Mouse (Mus musculus) gastrocnemius, adult 18-20 months (tissue): Measurements from ENCODE around the gene Tgoln1. TPM values are rescaled to one million over a fixed set of nuclear protein-coding genes. Genes with fewer than 3 reads are reported as not detected.

ENCODE experiments used
- DNase-seq: peaks from one replicate; pipeline ENCODE4 v3.0.0; 2021; ENCODE audit warnings: low spot score
- long read RNA-seq, 2 experiments: library from polyadenylated mRNA; stranded (forward); transcript quantifications; one replicate each; pipeline ENCODE4 v2.0.0; 2021
- total RNA-seq, 2 experiments: library from RNA; stranded (reverse); gene quantifications; 2 replicates each; pipeline ENCODE4 v1.2.3; 2021

Gene Tgoln1
- 10 to 100 TPM; 24.0 to 27.9 TPM for total RNA-seq
- long read RNA-seq, experiment 1, full-length matches to known transcripts, result 29 of 35 reads
- long read RNA-seq, experiment 1, partial matches to known transcripts, result 3 of 35 reads
- long read RNA-seq, experiment 1, other reads (novel, unspliced or antisense), result 3 of 35 reads
- long read RNA-seq, experiment 2, full-length matches to known transcripts, result 33 of 43 reads
- long read RNA-seq, experiment 2, partial matches to known transcripts, result 3 of 43 reads
- long read RNA-seq, experiment 2, other reads (novel, unspliced or antisense), result 7 of 43 reads

GRCm38 (mm10) chr6:72616643-72617288 lies at the start of gene Tgoln1:
TSS of gene Tgoln1 (minus strand) at chr6:72617000.
- peak; percentile 95 for DNase-seq

GRCm38 (mm10) chr6:72664290-72664689 lies 47.5 kb upstream of the Tgoln1 start:
- no peak for DNase-seq

DNA sequence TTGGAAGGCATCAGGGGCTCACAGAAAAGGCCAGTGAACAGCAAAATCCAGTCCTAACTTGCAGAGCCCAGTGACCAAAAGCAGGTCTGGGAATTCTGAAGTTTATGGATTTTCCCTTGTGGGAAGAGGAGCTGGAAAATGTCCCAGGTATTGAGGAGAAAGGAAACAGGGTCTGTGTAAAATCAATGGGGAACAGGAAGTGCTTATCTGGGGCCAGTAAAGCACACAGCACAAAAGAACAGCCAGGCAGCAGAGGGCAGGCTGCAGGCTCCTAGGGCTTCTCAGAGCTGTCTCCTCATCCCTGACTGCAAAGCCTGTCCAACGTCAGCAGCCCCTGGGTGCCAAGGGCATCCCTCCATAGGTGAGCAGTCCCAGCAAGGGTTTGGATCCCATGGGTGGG lies 46.2 kb upstream of the Tgoln1 start:
- DNase-seq, result no peak

DNA sequence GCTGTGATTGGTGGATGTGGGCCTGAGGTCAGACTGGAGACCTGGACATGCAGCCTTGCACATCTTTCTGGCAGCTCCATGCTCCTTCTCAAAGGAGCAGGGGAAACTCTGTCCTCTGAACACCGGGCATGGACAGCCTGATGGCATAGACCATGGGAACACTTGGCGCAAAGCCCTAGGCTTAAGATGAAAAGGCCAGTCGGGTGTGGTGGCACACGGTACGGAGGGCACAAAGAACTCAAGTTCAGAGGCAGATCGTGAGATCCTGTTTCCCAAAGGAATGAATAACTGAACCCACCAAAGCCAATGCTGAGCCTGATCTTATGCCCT lies 43.6 kb upstream of the Tgoln1 start:
- DNase-seq, result no peak

DNA sequence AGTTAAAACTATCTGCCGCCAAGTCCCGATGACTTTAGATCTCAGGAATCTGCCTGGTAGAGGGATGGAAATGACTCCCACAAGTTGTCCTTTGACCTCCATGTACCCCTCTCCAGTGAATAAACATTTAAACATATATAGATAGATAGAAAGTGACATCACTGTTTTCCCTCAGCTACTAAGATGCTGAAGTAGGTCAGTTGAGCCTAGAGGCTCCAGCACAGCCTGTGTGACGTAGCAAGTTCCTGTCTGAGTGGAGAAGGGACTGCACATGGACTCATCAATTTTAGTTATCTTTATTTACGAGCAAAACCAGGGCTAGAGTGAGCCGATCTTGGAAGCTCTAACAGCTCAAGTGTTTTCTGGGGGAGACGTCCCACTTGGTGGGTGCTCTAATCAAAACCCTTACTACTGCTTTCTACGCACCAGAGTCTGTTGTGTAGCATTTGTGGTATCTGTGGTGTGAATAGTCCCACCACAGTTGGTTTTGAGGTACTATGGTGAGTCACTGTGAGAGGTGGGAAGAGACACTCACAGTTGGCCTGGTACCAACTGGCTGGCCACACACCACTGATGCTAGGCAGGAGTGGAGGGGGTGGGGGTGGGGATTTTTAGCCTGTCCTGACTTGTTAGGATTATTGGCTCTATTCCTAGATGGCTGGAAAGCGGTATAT lies 43.1 kb upstream of the Tgoln1 start:
- DNase-seq, result no peak

GRCm38 (mm10) chr6:72658006-72658405 lies 41.2 kb upstream of the Tgoln1 start:
- peak; percentile 53 for DNase-seq

GRCm38 (mm10) chr6:72656053-72656442 lies 39.2 kb upstream of the Tgoln1 start:
- no peak for DNase-seq

DNA sequence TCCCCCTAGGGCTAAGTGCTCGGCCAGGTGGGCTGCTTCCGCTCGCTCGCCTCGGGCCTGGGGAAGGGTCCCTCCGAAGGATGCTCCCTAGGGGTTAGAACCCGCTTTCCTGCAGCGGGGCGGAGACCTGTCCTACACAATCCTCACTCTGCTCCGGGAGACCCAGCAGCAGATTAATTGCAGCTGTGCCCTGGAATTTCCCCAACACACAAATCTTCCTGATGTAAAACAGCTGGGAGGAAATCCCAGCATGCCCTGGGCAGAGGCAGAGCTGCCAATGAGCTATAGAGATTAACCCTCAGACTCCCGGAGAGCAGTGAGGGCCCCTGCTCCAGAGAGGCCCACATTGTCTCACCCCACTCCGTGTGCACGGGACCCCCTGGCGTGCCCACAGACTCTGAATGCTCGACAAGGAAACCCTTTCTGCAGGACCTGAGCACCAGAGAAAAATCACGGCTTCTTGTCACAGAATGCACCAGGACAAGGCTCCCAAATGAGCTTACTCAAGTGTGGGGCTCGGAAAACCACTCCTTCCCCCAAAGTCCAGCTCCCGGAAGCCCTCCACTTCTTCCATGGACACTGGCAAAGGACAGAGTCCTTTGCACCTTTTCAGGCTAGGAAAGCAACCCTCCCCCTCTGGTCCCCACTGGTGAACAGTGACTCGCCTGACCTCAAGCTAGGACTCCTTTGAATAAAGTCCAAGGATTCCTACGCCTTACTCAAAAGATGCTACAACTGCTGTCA lies 38.7 kb upstream of the Tgoln1 start:
- peak; percentile 71 for DNase-seq

DNA sequence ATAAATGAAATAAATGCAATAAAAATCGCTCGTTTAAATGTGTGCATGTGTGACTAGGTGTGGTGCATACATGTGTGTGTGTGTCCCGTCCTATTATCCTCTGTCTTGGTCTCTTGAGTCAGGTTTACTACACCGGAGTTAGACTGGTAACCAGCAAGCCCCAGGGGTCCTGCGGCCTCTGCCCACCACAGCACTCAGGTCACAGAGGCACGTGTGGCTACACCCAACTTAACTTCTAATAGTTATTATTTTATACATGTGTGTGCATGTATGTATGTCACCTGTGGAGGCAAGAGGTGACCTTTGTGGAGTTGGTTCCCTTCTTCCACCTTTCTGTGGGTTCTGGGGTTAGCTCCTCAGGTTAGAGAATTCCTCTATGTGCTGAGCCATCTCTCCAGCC lies 37.6 kb upstream of the Tgoln1 start:
- no peak for DNase-seq

DNA sequence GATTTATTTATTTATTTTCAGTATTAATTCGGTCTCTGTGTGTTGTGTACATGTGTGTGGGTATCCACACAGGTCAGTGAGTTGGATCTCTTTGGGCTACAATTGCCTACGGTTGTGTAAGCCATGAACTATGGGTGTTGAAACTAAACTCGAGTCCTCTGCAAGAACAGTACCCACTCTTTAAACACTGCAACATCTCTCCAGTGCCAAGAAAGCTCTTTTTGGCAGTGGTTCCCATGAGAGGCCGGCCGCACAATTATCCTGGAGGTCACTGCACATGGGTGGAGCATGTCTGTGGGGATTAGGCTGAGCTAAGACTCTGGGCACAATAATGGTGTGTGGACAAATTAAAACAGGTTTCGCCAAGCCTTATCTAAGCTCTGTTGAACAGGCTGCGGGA lies 36.6 kb upstream of the Tgoln1 start:
- DNase-seq, result peak; percentile 75

DNA sequence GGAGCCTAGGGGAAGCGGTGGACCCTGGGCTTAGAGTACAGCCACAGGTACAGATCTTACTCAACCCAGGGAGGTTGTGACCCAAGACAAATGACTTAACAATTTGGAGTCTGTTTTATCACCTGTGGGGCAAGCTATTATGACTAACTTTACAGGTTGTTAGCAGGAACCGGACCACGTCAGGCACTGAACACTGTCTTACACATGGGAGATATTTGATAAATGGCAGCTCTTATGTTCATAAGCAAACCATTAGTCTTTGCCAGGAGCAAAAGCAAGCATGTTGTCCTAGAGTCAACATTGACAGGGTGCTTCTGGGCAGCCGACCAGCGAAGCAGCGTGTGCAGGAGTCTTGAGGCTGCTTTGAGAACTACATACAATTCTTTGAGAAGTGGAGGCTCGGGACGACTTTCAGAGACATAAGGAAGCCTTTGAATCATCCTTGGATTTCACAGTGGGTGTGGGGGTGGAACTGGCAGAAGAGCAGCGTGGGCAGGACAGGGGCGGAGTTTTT lies 33.6 kb upstream of the Tgoln1 start:
- DNase-seq, result no peak

DNA sequence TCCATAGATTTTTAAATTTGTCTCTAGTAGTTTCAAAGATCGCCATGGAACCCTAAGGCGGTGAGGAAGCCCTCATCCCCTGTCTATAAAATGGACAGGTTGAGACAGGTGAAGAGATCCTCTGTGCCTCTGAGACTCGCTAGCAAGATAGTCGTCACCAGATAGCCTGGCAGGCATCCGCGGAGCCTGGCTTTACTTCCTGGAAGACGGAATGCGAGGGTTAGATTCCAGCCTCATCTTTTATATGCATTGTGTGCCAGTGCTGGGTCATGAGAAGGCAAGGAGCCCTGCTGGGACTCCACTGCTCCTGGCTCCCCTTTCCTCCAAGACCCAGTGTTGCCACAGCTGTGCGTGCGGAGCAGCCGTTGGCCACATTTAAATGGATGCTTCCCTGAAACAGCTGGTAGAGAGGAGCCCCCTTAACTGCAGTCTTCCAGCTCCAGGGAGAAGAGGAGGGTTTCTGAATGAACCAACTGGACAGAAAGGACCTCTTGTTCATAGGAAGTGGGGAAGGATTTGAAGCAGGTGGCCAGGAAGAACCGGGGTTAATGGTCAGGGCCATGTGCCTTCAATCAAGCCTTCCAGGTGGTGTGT lies 31.3 kb upstream of the Tgoln1 start:
- peak; percentile 68 for DNase-seq

DNA sequence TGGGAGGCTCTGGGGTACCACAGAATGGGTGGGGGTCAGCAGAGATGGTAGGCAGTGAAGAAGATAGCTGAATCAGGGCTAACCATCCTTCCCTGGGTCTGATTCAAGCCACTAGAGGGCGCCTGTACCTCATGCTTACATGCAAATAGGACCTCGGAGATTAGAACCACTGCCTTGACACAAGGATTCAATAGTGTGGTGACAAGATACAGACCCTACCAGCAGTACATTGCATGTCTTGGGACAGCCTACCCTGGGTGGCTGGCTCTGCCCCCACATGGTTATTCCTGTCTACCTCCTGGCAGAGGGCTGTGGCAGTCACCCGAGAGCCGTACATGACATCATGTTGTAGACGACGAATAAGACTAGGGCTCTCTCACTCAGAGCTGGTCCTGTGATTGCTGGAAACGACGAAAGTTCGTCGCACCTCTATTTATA lies 30.6 kb upstream of the Tgoln1 start:
- DNase-seq, result peak; percentile 69

GRCm38 (mm10) chr6:72645364-72645763 lies 28.6 kb upstream of the Tgoln1 start:
- no peak for DNase-seq

- no peak for DNase-seq
These were observed 27.8 kb upstream of the Tgoln1 start for GRCm38 (mm10) chr6:72644576-72644975.

DNA sequence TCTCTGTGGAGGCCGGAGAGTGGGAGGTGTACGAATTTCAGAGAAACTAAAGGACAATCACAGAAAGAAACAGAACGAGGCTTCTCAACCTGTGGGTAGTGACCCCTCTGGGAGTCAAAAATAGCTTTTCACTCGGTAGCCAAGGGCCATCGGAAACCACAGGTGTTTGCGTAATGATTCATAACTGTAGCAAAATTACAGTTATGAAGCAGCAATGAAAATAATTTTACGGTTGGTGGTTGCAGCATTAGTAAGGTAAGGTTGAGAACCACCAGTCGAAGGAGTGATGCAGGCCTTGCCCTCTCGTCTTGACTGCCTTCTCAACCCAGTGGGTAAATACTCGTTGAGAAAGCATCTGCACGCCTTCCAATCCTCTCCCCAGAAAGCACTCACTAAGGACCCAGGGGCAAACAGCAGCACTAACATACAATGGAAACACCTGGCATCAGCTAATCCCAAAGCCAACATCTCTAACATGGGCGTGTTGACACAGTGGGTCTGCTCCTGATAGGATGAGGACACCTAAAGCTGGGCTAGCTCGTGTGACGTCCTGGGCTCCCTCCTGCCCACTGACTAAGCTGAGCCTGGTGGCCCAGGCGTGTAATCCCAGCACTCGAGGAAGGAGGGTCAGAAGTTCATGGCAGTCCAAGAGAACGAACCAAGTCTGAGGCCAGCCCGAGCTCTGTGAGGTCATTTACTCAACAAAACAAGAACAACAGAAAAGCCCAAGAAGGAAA lies 24.6 kb upstream of the Tgoln1 start:
- DNase-seq, result no peak

DNA sequence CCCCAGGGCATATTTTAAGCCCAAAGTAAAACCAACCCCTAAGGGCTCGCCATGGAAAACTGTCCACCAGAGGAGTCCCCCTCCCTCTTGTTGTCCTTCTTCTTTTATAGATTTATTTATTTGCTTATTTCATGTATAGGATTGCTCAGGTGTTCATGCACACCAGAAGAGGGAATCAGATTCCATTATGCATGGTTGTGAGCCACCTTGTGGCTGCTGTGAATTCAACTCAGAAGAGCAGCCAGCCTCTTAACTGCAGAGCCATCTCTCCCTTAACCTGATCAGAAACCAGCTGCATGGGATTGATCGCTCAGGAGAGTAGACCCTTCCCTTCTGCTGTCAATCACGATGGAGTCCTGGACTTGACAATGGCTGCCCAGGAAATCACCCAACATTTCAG lies 20.1 kb upstream of the Tgoln1 start:
- DNase-seq, result no peak

DNA sequence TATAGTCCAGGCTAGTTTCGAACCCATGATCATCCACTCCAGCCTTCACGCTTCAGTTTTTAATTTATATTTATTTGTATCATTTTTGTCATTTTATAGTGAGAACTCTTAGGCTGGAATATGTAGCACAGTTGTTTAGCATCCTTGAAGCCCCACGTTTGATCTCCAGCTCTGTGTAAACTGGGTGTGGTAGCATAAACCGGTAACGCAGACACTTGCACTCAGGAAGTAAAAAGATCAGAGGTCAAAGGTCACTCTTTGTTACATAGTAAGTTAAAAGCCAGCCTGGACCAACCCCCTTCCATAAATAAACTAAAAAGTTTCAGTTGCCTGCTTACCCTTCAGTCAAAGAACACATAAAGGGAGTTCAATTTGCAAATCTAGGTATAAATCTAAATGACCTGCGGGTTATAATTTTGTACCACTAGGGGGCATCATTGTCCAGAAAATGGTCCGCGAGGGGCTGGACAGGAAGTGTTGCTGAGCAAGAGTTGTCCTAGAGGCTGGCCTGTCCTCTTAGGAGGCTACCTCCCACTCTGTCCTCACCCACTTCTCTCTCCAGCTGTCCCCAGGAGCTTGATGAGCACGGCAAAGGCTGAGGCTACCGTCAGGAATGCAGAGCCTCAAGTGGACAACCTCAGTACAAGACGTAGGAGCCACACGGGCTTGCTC lies 19.1 kb upstream of the Tgoln1 start:
- peak; percentile 83 for DNase-seq

DNA sequence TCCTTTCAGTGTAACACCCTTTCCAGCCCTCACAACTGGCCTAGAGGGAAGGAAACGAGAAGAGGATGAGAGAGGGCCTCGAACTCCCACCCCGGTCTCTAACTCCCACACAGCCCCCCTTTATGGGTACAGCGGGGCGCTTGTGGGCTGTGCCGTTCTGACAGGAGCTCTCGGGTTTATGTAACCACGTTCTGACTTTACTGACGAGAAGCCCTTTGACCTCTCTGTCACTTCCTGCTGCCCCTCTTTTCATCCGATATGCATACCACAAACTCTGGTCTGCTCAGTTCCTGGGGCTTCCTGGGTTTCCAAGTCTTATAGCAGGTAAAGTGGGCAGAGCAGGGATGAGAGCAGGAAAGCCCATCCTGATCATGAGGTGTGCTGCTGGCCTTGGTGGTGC lies 17.5 kb upstream of the Tgoln1 start:
- DNase-seq, result no peak

DNA sequence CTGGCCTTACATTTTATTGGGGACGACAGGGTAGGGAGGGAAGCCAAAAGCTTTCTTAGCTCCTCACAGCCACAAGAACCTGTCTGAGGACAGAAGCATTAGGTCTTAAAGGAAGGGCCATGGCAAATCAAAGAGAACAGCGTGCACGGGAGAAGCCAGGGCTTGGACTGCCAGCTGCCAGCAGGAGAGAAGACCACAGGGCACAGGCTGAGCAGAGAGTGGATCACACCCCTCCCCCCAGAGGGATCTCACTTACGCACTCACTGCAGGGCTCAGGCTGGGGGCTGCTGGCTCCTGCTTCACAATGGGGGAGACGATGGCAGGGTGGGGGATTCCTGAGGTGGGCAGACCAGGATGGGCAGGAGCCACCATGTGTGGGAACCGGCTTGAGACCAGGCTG lies 14.9 kb upstream of the Tgoln1 start:
- no peak for DNase-seq
